Mouse (Mus musculus) large intestine, adult 2 months (tissue): ENCODE measurements around the gene Lrmda. TPM values are rescaled to one million over a fixed set of nuclear protein-coding genes. Genes with fewer than 3 reads are reported as not detected.

ENCODE experiments used
- DNase-seq: peaks from one replicate; pipeline ENCODE4 v3.0.0-alpha.2; 2012; ENCODE audit warnings: low read depth, low spot score
- WGBS: fragments of 180-500 bp; shearing (Covaris S2); methylation state at CpG from one replicate; pipeline ENCODE4 v1.1.7; 2018; 5-methylcytosine and 5-hydroxymethylcytosine counted together
- polyA plus RNA-seq: library from polyadenylated mRNA; depleted of rRNA; stranded (reverse); fragments of >200 nt; gene quantifications from 2 replicates; pipeline ENCODE4 v1.2.3, GENCODE M21; 2012

Gene Lrmda
- polyA plus RNA-seq, 1 experiment, result 0.12 TPM

DNA sequence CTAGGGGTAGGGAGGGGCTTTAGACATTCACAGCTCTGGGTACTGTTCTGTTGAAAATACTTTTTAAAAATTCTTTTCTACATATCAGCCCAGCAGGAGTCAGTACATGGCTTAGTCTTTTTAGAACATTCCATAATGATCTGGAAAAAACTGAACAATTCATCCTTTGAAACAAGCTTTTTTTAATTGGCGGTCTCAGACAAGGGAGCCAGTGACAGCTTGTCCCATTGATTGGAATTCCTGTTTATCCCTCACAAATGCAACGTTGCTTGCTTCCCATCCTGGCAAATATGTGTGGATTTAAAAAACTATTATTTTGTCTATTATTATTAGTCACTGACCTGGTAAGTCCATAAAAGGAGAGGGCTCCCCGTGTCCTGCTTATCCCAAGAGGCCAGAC, 64.4 kb downstream of the Lrmda start:
- WGBS, result 84% methylated on average over 3 of the region's 3 CpGs

DNA sequence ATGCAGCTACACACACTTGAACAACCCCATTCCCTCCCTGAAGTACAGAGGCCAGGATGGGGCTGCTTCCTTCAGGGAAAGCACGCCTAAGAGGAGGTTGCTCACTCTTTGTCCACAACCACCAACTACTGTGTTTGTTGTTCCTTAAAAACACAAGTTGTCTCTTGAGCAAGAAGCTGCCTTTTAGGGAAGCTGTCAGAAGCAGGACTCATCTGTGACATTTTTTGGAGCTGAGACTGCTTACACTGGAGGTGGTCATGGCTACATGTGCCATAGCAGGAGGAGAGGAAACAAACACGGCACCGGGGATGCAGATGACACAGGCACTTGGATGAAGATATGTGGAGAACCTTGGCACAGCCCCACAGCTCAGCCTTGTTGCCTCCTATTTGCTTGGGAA, 65.9 kb downstream of the Lrmda start:
- DNase-seq, result no peak
- WGBS, result 81% methylated on average over 3 of the region's 3 CpGs

More for the DNA sequence above, 64.4 kb downstream of the Lrmda start:
- no peak for DNase-seq

DNA sequence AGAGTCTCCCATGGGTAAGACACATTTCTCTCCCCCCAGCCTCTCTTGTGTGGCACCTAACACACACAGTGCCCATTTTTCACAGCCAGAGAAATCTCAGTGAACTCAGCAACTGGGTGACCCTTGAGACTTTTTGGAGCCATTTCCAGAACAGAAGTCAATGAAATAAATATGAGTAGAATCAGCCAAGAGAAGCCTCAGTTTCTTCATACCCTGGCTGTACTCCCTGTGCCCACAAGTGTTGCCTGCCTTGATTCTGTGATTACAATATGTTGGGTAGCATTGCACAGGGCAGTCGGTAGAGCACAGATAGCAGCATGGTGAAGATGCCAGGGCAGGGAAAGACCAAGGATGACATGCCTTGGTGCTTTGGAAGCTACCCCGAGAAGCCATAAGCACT, 69.1 kb downstream of the Lrmda start:
- no peak for DNase-seq
- WGBS, result 88% methylated on average over 2 of the region's 2 CpGs

DNA sequence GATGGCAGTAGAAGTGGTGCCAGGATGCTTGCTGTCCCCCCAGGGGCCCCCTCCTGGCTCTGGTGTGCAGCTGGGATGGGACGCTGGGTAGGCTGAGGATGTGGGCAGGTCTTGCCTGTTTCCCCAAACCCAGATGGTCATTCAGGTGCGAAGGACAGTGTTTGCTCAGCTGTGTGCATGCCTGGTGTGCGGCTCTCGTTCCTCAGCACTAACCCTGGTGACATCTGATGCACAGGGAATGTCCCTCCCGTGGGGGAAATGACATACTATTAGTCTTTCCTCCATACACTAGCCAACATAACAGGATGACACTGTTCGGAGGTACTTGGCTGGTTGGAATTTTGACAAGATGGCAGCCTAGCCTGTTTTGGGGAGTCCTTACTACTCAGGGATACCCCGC, 69.8 kb downstream of the Lrmda start:
- 76% methylated on average over 7 of the region's 7 CpGs for WGBS

DNA sequence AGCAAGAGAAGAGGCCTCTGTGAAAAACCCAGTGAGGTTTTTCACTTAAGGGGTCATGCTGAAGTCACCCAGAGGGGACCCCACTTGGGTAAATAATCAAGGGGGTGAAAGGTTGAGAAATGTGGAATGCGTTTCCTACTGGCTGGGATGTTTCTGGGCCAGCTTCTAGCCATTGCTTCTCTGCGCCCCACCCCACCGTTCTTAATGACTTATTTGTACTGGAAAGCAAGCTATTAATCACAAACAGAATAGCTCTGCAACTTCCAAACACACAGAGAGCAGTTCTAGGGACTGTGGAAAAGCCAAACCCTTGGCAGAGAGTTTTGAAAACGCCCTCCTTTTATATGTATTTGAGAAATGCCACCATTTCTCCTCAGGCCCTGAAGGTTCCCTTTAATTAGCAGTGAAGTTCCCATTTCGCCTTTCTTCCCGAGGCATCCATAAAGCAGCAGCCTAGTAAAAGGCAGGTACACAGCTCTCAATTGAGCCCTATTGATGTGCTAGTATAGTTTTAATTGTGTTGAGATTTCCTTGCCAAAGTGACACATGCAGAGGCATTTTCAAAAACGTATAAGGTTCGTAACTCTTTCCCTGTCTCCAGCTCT, 70.5 kb downstream of the Lrmda start:
- WGBS, result 57% methylated on average over 8 of the region's 8 CpGs

More for the DNA sequence above, 69.8 kb downstream of the Lrmda start:
- no peak for DNase-seq

DNA sequence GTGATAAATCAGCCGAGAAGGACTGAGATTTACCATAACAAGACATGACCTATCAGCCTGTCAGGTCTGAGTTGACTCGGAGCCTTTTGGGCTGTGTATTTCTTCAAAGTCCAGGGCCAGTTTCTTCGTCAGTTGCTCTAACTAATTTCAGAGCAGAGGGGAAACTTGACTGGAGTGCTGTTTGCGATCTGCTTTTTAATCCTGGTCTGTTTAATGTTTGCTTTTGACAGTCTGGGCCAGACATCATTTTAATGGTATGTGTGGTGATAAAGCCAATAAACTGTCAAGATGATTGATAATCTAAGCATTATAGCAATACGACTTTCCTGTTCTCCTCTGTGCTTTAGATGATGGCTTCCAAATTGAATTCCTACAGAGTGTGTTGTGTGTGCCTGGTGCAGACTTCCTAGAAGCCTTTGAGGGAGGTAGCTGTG, 71.3 kb downstream of the Lrmda start:
- WGBS, result 14% methylated on average over 5 of the region's 5 CpGs
- DNase-seq, result no peak

More for the DNA sequence above, 70.5 kb downstream of the Lrmda start:
- no peak for DNase-seq

DNA sequence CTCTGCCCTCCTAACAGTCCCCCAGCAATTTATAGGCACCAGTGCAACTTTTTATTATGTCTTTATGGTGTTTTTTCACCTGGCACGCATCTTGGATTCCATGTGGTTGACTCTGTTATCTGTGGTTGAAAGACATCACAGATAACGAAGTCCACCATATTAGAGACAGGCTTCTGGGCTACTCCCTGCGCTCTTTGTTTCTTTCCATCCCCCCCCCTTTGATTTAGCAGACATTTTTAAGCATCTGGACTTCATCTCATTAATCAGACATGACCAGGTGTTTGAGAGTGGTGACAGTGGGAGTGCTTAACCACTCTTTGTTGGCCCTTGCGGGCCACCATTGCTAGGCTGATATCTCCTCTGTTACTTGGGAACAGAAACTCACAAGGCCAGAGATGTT, 71.8 kb downstream of the Lrmda start:
- WGBS, result 48% methylated on average over 4 of the region's 4 CpGs
- DNase-seq, result no peak

DNA sequence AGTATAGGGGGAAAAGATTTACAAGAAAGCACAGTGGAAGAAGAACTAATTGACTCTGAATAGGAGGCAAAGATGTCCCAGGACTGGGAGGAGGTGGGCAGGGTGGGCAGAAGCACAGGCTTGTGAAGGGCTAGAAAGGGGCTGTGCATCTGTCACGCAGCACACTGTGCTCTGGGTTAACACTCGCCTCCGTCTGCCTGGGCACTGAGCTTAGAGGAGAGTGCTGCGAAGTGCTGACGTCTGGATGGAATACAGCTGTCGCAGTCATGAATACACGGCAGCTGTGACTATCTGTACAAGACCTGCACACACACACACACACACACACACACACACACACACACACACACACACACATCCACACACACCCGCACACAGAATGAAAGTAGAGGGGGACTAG, 73.6 kb downstream of the Lrmda start:
- WGBS, result 60% methylated on average over 8 of the region's 8 CpGs
- DNase-seq, result no peak

DNA sequence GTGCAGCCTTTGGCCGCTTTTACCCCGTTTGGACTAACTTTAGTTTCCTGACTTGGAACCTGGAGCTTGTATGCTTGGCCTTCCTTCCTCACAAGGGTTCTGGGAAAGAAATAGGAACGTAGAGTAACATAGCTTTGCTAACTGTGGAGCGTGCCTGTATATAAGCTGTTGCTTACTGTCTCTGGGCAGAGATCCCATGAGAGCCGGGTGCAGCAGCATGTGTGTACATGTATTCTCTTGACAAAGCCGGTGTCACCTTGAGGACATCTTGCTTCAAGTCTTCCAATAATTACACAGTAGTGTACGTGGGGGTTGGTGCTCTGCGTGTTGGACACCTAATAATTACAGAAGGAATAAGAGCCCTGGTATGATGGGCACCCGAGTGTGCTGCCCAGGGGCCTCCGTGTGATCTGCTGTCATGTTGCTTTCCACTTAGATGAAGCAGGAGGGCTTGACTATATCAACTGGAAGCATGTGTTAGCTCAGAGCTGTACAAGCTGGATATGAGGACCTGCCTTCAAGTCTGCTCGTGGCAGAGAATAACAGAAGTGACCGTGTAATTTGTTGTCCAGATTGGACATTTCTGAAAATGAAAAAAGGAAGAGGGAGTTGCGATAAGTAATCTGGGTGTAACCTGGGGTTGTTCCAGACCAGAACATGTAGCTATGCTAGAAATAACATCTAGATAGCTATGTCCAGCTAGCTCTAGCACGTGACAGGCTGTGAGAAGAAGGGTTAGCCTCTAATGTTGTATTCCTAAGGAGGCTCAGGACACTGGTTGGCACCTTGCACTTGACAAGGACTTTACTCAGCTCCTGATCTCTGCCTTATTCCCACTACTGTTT, 82.7 kb downstream of the Lrmda start:
- WGBS, result 87% methylated on average over 14 of the region's 14 CpGs

DNA sequence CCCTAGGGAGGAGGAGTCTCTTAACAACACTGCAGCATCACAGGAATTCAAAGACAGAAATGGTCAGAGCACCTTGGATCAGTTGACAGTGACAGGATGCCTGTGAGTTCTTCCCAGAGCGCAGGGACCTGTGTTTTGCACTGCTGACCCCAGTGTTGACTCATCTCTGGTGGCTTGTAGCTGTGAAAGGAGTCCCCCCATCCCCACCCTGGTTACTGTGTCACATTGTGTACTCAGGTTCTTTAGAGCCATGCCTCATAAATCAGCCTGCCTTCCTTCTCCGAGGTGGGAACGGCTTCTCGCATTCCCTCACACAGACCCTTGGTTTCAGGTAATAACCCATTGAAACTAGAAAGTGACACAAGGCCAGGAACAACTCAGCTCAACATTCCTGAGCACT, 86.3 kb downstream of the Lrmda start:
- DNase-seq, result no peak
- 50% methylated on average over 4 of the region's 4 CpGs for WGBS

More for the DNA sequence above, 82.7 kb downstream of the Lrmda start:
- DNase-seq, result no peak

DNA sequence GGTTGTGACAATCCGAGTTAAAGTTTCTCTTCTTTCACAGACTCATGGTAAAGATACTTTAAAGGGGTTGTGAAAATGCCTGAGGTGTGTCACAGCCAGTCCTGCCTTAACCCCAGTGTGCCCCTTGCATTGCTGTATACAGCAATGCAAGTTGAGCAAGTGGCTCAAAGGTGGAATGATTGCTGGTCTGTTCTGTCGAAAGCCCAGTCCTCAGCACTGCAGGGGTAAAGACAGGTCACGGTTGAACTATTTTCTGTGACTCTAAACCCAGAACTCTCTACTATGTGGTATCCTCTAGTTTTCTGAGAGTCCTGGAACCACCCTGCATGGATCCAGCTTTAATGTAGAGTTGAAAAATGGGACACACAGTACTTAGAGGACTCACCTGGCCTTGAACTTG, 87.3 kb downstream of the Lrmda start:
- DNase-seq, result no peak
- 61% methylated on average over 3 of the region's 3 CpGs for WGBS

DNA sequence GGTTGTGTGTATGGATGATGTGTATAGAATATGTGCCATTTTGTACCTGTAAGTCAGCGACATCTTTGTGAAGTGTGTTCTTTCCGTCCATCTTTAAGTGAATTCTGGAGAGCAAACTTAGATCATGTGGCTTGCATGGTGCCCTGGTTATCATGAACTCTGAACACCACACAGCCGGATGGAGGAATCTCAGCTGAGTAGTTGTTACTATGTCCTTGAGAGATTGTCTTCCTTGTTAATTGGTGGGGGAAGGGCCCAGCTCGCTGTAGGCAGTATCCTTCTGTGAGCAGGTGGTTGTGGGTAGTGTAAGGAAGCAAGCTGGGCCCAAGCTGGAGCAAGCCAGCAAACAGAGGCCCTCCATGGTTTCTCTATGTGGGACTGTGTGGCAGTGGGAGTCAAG, 89.9 kb downstream of the Lrmda start:
- 82% methylated on average over 4 of the region's 4 CpGs for WGBS
- no peak for DNase-seq

DNA sequence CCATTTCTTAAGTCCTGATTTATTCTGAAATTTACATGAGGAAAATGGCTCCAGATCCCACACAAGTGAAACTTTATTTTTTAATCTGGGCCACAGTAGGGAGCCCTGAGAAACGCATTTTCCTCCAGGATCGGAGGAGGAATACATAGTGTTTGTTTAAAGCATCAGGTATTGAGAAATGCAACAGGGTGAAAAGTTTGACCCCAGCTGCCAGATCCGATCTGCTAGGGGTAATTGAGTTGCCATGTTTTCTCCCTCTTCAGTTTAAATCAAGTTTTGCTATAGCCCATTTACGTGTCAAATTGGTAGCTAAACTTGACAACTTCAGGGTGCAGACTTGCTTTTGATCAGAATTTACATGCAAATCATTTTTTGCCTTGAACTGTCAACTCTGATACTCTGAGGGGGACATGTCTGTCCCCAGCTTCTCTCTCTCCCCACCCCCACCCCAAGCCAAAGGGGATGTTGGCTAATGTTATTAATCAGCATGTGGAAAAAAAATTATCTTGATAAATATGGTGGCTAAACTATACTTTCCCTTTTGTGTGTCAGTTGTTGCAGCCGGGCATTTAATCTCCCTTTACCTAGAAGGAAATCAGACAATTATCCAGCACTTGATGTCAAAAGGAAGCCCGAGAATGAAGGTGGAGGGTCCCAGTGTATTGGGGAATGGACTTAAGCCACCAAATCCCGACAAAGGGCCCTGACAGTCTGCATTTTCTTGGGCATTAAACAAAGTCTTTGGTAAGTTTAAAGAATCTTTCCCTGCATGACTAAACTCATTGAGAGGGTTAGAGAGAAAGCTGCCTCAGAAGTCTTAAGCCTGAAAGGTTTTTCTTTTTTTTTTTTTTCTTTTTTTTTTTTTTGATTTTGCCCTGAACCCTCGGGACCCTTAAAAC, 94.2 kb downstream of the Lrmda start:
- WGBS, result 79% methylated on average over 8 of the region's 8 CpGs
- no peak for DNase-seq

DNA sequence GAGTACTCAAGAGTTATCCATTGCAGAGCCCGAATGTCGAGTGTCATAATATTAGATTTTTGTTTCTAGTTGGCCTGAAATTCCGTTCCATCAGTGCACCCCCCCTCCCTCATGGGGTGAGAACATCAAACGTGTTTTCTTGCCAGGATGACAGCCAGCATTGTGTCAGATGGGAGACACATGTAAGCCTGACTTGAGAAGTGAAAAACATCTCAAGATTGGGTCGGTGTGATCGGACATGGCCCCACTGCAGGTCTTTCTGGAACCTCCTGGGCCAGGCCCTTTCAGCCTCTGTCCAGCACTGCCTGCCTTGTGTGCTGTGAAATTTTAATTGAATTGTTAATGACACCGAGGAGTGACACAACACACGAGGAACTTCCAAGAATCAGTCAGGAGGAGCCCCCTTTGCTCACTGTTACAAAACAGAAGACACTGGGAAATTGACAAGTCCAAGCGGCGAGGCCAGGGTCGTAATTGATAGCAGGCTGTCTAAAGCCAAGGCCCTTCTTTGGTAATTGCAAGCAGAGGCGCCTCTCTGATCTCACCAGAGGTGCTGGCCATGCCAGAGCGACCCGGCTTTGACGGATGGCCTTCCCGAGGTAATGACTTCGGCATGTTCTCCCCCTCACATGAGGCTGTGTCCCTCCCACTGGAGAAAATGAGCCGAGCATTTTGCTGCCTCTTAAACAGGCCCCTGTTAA, 95.3 kb downstream of the Lrmda start:
- WGBS, result 64% methylated on average over 18 of the region's 18 CpGs

DNA sequence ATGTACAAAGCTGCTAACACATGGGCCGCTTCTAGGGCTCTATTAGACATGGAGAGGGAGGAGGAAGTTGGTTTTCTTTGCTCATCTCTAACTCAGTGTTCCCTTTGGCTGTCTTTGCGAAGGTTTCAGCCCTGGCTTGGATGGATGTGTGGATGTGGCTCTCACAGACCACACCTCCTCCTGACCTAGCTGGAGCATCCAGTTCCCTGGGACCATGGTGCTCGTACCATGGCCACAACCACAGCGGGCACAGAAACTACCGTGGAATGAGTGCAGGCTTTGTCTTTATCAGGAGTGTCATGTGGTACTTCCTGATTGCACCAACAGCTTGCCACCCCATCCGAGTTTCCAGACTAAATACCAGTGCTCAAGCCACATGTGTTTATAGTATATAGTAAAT, 98.6 kb downstream of the Lrmda start:
- 69% methylated on average over 6 of the region's 6 CpGs for WGBS
- no peak for DNase-seq

More for the DNA sequence above, 95.3 kb downstream of the Lrmda start:
- DNase-seq, result no peak

DNA sequence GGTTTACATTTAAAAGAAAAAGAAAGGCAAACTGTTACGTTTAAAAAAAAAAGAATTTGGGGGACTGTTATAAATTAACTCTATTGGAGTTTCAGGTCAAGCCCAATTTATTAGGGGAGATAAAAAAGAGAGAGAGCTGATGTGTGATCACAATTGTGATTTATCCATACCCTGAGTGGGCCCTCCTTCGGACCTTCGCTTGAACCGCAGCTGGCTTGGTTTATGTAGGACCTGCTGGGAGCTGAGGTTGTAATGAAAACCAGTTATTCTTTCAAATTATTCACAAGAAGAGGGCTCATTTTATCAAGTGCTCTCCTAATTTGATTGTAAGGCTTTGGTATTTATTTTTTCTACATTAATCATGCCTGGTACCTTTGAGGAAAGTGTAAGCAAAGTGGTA, 99.0 kb downstream of the Lrmda start:
- 85% methylated on average over 4 of the region's 4 CpGs for WGBS
- no peak for DNase-seq

DNA sequence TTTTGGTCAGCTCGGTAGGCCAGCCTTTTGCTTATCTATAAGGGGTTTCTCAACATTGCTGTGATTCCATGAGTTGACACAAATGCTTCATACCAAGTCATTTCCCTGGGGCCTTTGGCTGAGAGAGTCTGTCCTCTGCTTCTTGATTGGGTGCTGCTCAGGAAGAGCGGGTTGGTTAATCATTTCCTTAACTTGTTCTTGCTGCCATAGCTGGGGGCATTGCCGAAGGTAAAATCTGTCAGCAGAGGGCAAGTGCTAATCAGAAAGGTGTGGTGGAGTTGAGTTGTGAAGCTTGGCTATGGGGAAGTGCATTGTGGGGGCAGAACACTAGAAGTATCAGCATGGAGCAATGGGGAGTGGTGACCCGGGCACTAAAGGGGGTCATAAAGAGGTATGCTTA, 106.8 kb downstream of the Lrmda start:
- DNase-seq, result no peak
- 32% methylated on average over 4 of the region's 4 CpGs for WGBS

DNA sequence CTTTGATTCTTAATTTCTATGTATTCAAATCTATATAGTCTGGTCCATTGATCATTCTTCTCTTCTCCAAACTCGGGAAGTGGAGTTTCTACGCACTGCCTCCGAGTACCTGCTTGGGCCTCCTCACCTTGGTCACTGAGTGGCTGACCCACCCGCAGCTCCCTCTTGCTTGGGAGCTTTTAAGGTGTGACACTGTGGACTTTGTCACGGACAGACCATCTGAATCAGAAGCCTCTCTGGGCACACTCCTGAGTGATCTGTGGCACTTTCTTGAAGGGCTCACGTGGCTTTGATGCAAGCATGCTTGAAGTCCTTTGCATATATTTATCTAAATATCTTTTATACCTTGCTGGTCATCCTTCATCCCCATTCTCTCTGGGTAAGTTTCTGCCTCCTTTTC, 107.3 kb downstream of the Lrmda start:
- 43% methylated on average over 6 of the region's 6 CpGs for WGBS
- no peak for DNase-seq

DNA sequence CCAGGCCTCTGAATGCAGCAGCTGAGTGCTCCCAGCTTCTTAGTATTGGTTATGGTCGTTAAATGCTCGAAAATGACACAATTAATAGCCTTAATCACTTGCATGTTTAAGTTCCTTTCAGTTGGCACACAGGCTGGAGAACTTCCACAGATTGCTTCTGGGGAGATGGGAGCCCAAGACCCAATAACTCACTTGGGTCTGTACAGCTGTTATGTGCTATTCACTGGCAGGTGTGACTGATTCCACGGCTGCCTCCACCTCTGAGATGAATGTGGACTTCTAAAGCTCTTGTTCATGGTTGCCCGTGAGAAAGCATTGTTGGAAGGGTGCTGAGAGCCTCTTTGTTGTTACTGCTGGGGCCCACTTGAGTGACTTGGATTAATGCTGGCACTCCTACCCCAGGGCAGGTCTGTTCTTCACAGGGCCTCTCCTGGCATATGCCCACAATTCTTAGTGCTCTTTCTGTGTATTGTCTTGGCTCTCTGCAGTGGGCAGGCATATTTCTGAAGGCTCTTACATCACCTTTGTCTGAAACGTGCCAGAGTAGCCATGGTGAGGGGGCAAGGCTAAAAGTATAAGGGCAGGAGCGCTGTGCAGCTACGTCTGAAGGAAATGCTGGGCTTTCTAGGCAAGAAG, 111.6 kb downstream of the Lrmda start:
- WGBS, result 79% methylated on average over 7 of the region's 7 CpGs

More for the DNA sequence above, 111.6 kb downstream of the Lrmda start:
- no peak for DNase-seq
